Mouse (Mus musculus): ENCODE data around the gene Bicd2.

DNA sequence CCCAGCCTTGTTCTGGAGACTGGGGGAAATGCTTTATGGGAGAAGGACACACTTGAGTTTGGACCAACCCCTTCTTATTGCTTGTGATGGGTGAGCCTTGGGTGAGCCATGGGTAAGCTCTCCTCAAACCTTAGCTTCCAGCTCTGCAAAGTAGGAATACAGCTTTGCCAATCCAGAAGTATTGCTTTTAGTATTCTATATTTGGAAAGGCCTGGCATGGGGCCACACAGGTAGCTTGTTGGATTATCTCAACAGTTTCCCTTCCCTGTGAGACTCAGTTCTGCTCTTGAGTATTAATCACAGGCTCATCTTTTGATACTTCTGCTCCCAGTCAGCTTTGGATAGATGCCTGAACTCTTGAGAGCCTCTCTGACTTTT lies 1.3 kb downstream of the Bicd2 start:
- TF ChIP-seq POLR2A (IDR thresholded peaks at IDR 0.05; ENCODE audit: low read depth, low read length) (no peak), CTCF (IDR thresholded peaks at IDR 0.05; ENCODE audit: extremely low read depth, insufficient read depth, insufficient read length, insufficient replicate concordance) (no peak)
